Comparison of ENCODE assay signal across 1 mouse cellular context in the genomic region with DNA sequence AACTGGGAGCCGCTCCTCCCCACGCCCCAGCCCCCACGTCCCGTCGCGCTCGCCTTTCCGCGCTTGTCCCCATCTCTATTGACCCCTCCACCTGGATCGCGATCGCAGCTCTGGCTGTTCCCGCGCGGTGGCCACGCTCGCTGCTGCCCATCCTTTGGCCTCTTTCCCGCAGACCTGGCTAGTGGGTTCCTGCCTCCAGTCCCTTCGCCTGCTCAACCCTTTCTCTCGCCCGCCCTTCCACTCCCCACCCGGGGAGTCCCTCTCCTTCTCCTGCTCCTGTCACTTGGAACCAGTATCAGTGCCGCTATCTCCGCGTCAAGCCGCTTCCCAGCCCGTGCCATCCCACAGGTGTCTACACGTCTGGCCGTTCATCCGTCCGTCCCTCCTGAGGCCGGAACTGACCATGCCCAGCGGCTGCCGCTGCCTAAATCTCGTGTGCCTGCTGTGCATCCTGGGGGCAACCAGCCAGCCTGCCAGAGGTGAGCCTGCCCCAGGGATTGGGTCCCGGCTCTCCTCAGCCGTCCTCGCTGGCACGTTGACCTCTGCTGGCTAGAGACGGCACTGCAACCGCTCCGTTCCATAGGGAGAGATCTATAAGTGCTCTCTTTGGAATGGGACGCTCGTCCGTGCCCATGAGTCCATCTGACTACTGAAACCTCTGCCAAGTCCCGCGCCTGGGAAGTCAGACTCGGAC.
TF ChIP-seq lines count a peak whose summit lies in the region.

No protein-coding gene starts in this region.

TF ChIP-seq in C2C12, 6 proteins besides CTCF, POLR2A, EP300 and RAD21 (continued from another document):
- TF ChIP-seq FOSL1 (IDR thresholded peaks at IDR 0.05; ENCODE audit: insufficient read depth, low read length, poor library complexity, severe bottlenecking) (no peak), MAX (IDR thresholded peaks at IDR 0.05) (no peak), MYOD1 (IDR thresholded peaks at IDR 0.05; ENCODE audit: control insufficient read depth, insufficient read length, low read depth) (no peak), USF1 (IDR thresholded peaks at IDR 0.05; ENCODE audit: low read depth) (no peak)
